16 mouse cellular contexts compared by ENCODE assay signal in genomic region chr13:21930981-21931380, GRCm38 (mm10). TPM values are rescaled to one million over a fixed set of nuclear protein-coding genes. Genes with fewer than 3 reads are reported as not detected.
A peak's percentile ranks its signal among the peaks of the same experiment; 100 is the strongest.
DNase-seq lines count a peak whose midpoint lies in the region; ATAC-seq and TF ChIP-seq lines count a peak whose summit lies in the region.
"Had no signal": no experiment of that assay in that cellular context is flagged by ENCODE, and none has a peak within 500 bp of the region (broad histone marks: within the 10 kb centered on the region; RNA-seq: fewer than 3 reads in every experiment).

No protein-coding gene starts in this region.

- H3K9me3 ChIP-seq in heart, embryonic 13.5 days = no peaks in the 10 kb centered on the region
- H3K9me3 ChIP-seq in ES-Bruce4 (replicated peaks; ENCODE audit: control insufficient read depth, insufficient read depth, low read length, poor library complexity, severe bottlenecking) = no peaks in the 10 kb centered on the region
- H3K9me3 ChIP-seq in embryonic facial prominence, embryonic 11.5 days (replicated peaks; ENCODE audit: control insufficient read depth, low read length) = no peaks in the 10 kb centered on the region
- H3K9me3 ChIP-seq: midbrain, embryonic 12.5 days had no signal

- 14% methylated on average over 10 of the region's 10 CpGs for WGBS in heart, embryonic 13.5 days
- 9% methylated on average over 10 of the region's 10 CpGs for WGBS in embryonic facial prominence, embryonic 11.5 days

- no peak for TF ChIP-seq CTCF in ES-Bruce4 (IDR thresholded peaks at IDR 0.05; ENCODE audit: low read depth, low read length)

- TF ChIP-seq POLR2A in ES-Bruce4 (IDR thresholded peaks at IDR 0.05; ENCODE audit: insufficient read depth, low read length) = no peak

- no peaks in the 10 kb centered on the region for H3K36me3 ChIP-seq in heart, embryonic 13.5 days
- no peaks in the 10 kb centered on the region for H3K36me3 ChIP-seq in ES-Bruce4 (ENCODE audit: control insufficient read depth, insufficient read depth, low read length, poor library complexity, severe bottlenecking)
- no peaks in the 10 kb centered on the region for H3K36me3 ChIP-seq in embryonic facial prominence, embryonic 11.5 days (replicated peaks; ENCODE audit: control insufficient read depth, insufficient read depth, low read depth, low read length)
- H3K36me3 ChIP-seq: midbrain, embryonic 12.5 days had no signal

- no peaks in the 10 kb centered on the region for H3K27me3 ChIP-seq in heart, embryonic 13.5 days (replicated peaks)
- no peaks in the 10 kb centered on the region for H3K27me3 ChIP-seq in ES-Bruce4 (ENCODE audit: control insufficient read depth, insufficient read depth, low read length, poor library complexity, severe bottlenecking)
- no peaks in the 10 kb centered on the region for H3K27me3 ChIP-seq in embryonic facial prominence, embryonic 11.5 days (ENCODE audit: control insufficient read depth, insufficient read depth, low read length)
- H3K27me3 ChIP-seq: midbrain, embryonic 12.5 days had no signal

- DNase-seq in heart, postnatal 4 days = no peak
- DNase-seq in 3134 (ENCODE audit: extremely low read depth, insufficient read length, low spot score) = peak; percentile 32
- DNase-seq in embryonic facial prominence, embryonic 11.5 days (ENCODE audit: low spot score) = peak; percentile 54
- DNase-seq in Muller cell, postnatal 12 days (ENCODE audit: inconsistent ontology term) = no peak
- no peak for DNase-seq in layer of hippocampus, adult 18-20 months (ENCODE audit: low spot score in 2 of 2)
- DNase-seq: heart, adult 2 months; kidney, adult 2 months; lung, postnatal 36 days; right cerebral cortex, postnatal 25 days had no signal

- ATAC-seq in heart, embryonic 13.5 days (ENCODE audit: extremely low read depth, insufficient number of reproducible peaks, low FRiP score, low TSS enrichment) = no peak
- ATAC-seq in embryonic facial prominence, embryonic 11.5 days (replicated peaks; ENCODE audit: insufficient number of reproducible peaks, low FRiP score, low TSS enrichment, low read depth) = no peak

- peaks cover 18% of the 10 kb centered on the region; the same call in 1 of the 2 replicates for H3K4me1 ChIP-seq in heart, embryonic 13.5 days
- H3K4me1 ChIP-seq in ES-Bruce4 (ENCODE audit: control insufficient read depth, insufficient read depth, low read length) = no peaks in the 10 kb centered on the region
- H3K4me1 ChIP-seq in embryonic facial prominence, embryonic 11.5 days (ENCODE audit: control insufficient read depth, insufficient read depth, low read length) = no peaks in the 10 kb centered on the region
- H3K4me1 ChIP-seq: midbrain, embryonic 12.5 days had no signal

- H3K27ac ChIP-seq in heart, embryonic 13.5 days (replicated peaks) = no peak overlapping the region
- no peak overlapping the region for H3K27ac ChIP-seq in ES-Bruce4 (ENCODE audit: insufficient read depth, low read length)
- H3K27ac ChIP-seq in embryonic facial prominence, embryonic 11.5 days (replicated peaks; ENCODE audit: low read depth, low read length) = no peak overlapping the region
- H3K27ac ChIP-seq: heart, adult 2 months; layer of hippocampus, adult 2 months; left cerebral cortex, adult 2 months; midbrain, embryonic 12.5 days had no signal

- peak overlapping the region; percentile 40 for H3K4me2 ChIP-seq in heart, embryonic 13.5 days
- no peak overlapping the region for H3K4me2 ChIP-seq in embryonic facial prominence, embryonic 11.5 days (ENCODE audit: low read depth, low read length)
- H3K4me2 ChIP-seq: midbrain, embryonic 12.5 days had no signal

- TF ChIP-seq EP300 in ES-Bruce4 (IDR thresholded peaks at IDR 0.05; ENCODE audit: insufficient read depth, low read depth, low read length) = no peak

- peak overlapping the region; percentile 5 for H3K4me3 ChIP-seq in heart, embryonic 13.5 days
- peak overlapping the region; percentile 43; the same call in 1 of the 2 replicates for H3K4me3 ChIP-seq in ES-Bruce4 (ENCODE audit: low read depth, low read length)
- H3K4me3 ChIP-seq in embryonic facial prominence, embryonic 11.5 days (ENCODE audit: low read depth, low read length) = no peak overlapping the region
- H3K4me3 ChIP-seq: heart, adult 2 months; layer of hippocampus, adult 2 months; left cerebral cortex, adult 2 months; midbrain, embryonic 12.5 days had no signal

- no peak overlapping the region for H3K9ac ChIP-seq in heart, embryonic 13.5 days
- H3K9ac ChIP-seq in ES-Bruce4 (ENCODE audit: low read depth, poor library complexity, severe bottlenecking) = peak overlapping the region; percentile 57; the same call in 1 of the 2 replicates
- no peak overlapping the region for H3K9ac ChIP-seq in embryonic facial prominence, embryonic 11.5 days (replicated peaks; ENCODE audit: low read length)
- H3K9ac ChIP-seq: midbrain, embryonic 12.5 days had no signal

RNA-seq across cellular contexts. Expression of gene Zfp184, which starts 13.9 kb away (rescaled TPM):
- 5.2 and 6.3 TPM in 2 replicates for polyA plus RNA-seq in heart, embryonic 13.5 days (2015; fragmentation: Nextera tagmentation; extraction: Ambion mirVana)
- 1 to 10 TPM; 3.9 TPM for total RNA-seq in heart, postnatal 4 days (2021)
- 8.1 and 11.5 TPM in 2 replicates for polyA plus RNA-seq in ES-Bruce4 (2011; ENCODE audit: insufficient read depth, insufficient read length, low read depth, missing spikeins)
- 28.2 and 30.4 TPM in 2 replicates for polyA plus RNA-seq in embryonic facial prominence, embryonic 11.5 days (2014; fragmentation: Nextera tagmentation; extraction: Ambion mirVana)
- 1 to 10 TPM; 2.5 to 2.9 TPM for total RNA-seq in layer of hippocampus, adult 18-20 months (2021)

RNA-seq across cellular contexts. Expression of gene Pom121l2, which starts 50.0 kb away (rescaled TPM):
- polyA plus RNA-seq in heart, embryonic 13.5 days (2015; fragmentation: Nextera tagmentation; extraction: Ambion mirVana) = 0.05 and 0.07 TPM in 2 replicates
- total RNA-seq in heart, postnatal 4 days (2021) = not detected
- not detected in 2 replicates for polyA plus RNA-seq in ES-Bruce4 (2011; ENCODE audit: insufficient read depth, insufficient read length, low read depth, missing spikeins)
- 0.24 TPM in 1 of 2 replicates, not detected in the other for polyA plus RNA-seq in embryonic facial prominence, embryonic 11.5 days (2014; fragmentation: Nextera tagmentation; extraction: Ambion mirVana)
- under 1 TPM in 1 of 2 experiments, not detected in 1; 0.12 TPM for total RNA-seq in layer of hippocampus, adult 18-20 months (2021)
- total RNA-seq: gastrocnemius, adult 18-20 months; heart, adult 2 months; left cerebral cortex, adult 2 months; liver, adult 2 months had no signal
- polyA plus RNA-seq: liver, adult 2 months; midbrain, embryonic 12.5 days had no signal

Comparison
In these comparisons a context has a peak if more than half of its experiments do, and no peak if none do; other contexts are left out.
1. DNase-seq: peak in 3134 (single experiment) and embryonic facial prominence, embryonic 11.5 days (single experiment); none in heart, postnatal 4 days (single experiment), Muller cell, postnatal 12 days (single experiment) and layer of hippocampus, adult 18-20 months (0 of 2).